Mouse (Mus musculus) bone marrow, adult 2 months (tissue): Measurements from ENCODE around the gene Fam222a. TPM values are rescaled to one million over a fixed set of nuclear protein-coding genes. Genes with fewer than 3 reads are reported as not detected.

Experiments
- H3K27ac ChIP-seq: fragments of 200-500 bp; 2 replicates; pipeline ENCODE4 v1.5.1; 2012; ENCODE audit warnings: low read depth, mild to moderate bottlenecking, control low read depth, inconsistent platforms, low read length; ENCODE audit not compliant: control insufficient read depth, poor library complexity, insufficient read depth
- H3K4me1 ChIP-seq: fragments of 200-500 bp; 2 replicates; pipeline ENCODE4 v1.6.1; 2011; ENCODE audit warnings: low read length; ENCODE audit not compliant: control insufficient read depth, insufficient read depth
- H3K4me3 ChIP-seq: fragments of 200-500 bp; replicated peaks from 2 replicates; pipeline ENCODE3; 2011; ENCODE audit warnings: mild to moderate bottlenecking, low read depth, low read length, control low read depth; ENCODE audit not compliant: control insufficient read depth
- CTCF ChIP-seq: fragments of 200-500 bp; IDR thresholded peaks from 2 replicates; pipeline ENCODE4 v1.5.1; 2011; ENCODE audit warnings: low read length, control low read depth; ENCODE audit not compliant: control insufficient read depth, insufficient read depth
- POLR2A ChIP-seq: fragments of 200-500 bp; IDR thresholded peaks from 2 replicates; pipeline ENCODE4 v1.6.1; 2011; ENCODE audit warnings: low read depth, mild to moderate bottlenecking, control low read depth, low read length, borderline replicate concordance; ENCODE audit not compliant: control insufficient read depth
- WGBS: fragments of 180-500 bp; shearing (Covaris S2); methylation state at CpG from one replicate; pipeline ENCODE4 v1.1.7; 2018; 5-methylcytosine and 5-hydroxymethylcytosine counted together
- polyA plus RNA-seq: library from polyadenylated mRNA; stranded (reverse); fragments of >200 nt; gene quantifications from 2 replicates; pipeline ENCODE4 v1.2.4, GENCODE M21; 2011; ENCODE audit warnings: low replicate concordance; ENCODE audit not compliant: missing spikeins, insufficient read depth, insufficient read length

The Fam222a gene
- polyA plus RNA-seq, 1 experiment = not detected

DNA sequence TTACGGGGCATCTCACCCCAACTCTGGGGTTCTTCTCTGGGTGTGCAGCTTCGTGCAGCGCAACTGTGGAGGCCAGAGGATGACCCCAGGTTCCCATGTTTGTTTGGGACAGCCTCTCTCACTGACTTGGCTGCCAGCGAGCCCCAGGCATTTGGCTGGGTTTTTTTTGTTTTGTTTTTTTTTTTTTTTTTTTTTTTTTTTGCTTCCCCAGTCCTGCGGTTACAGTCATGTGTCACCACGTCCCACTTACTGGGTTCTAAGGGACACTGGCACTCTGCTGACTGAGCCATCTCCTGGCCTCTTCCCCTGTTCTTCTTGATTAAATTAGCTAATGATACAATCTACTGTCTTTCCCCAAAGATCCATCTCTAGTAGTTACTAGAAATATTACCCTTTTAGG is 29.8 kb downstream of the Fam222a start:
- H3K4me3 ChIP-seq = no peak overlapping the region
- peaks cover 16% of the 10 kb centered on the region for H3K4me1 ChIP-seq
- peak overlapping the region; percentile 74 for H3K27ac ChIP-seq
- WGBS = 28% methylated on average over 6 of the region's 6 CpGs
- TF ChIP-seq CTCF (no peak), POLR2A (no peak)

DNA sequence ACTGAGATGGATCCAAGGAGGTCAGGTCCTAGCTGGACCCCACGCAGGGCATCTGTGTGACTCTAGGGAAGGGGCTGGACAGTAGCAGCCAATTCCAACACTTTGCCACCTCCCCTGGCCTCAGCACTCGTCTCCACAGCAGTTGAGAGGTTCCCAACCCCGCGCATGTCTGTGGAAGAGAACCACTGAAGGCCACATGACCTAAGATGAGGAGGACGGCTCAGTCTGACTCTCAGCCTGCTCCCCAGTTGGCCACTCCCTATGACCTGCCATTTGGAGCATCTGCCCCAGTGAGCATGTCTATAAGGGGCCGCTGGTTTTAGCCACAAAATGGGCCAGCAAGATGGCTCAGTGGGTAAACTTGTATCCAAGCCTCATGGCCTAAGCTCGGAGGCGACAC is 34.2 kb downstream of the Fam222a start:
- TF ChIP-seq POLR2A (no peak), CTCF (no peak)
- H3K4me3 ChIP-seq = no peak overlapping the region
- H3K4me1 ChIP-seq = peaks cover 1% of the 10 kb centered on the region; the same call in 1 of the 2 replicates
- H3K27ac ChIP-seq = no peak overlapping the region
- WGBS = 82% methylated on average over 8 of the region's 8 CpGs

DNA sequence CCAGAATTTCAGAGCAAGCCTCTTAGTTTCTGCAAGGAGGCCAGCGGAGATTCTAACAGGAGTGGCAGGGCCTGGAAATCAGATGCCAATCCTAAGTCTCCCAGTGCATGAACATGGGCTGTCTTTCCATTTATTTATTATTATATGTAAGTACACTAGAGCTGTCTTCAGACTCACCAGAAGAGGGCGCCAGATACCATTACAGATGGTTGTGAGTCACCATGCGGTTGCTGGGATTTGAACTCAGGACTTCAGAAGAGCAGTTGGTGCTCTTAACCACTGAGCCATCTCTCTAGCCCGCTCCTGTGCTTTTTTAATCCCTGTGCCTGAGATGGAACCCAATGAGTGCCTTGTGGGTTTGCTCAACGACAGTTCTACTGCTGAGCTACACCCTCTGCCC is 36.2 kb downstream of the Fam222a start:
- TF ChIP-seq CTCF = no peak
- TF ChIP-seq POLR2A = no peak
- WGBS = 71% methylated on average over 5 of the region's 5 CpGs
- no peak overlapping the region for H3K27ac ChIP-seq

DNA sequence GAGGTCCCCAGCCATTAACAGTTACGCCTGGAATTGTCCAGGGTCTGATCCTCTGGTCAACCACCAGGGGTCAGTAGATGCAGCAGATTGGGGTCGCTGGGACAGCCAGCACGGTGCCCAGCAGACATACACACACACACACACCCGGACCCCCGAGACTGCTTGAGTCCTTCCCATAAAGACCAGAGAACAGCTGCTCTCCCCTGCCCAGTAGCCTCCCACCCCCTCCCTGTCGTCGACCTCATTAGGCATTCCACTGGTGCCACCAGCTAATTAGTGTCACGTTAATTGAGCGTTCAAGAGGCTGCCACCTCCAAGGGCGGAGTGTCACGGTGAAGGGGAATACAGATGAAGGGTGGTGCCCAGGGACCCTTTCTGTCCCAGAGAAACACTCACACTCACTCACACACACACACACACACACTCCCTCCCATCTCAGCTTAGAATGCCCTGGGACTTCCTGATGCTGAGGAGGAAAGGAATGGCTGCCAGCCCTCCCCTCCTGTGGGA is 37.0 kb downstream of the Fam222a start:
- Histone ChIP-seq H3K27ac (no peak overlapping the region), H3K4me3 (no peak overlapping the region), H3K4me1 (no peaks in the 10 kb centered on the region)
- TF ChIP-seq POLR2A (no peak), CTCF (peak; percentile 42; the same call in 1 of the 2 replicates)
- 50% methylated on average over 11 of the region's 11 CpGs for WGBS

More for the DNA sequence above, 36.2 kb downstream of the Fam222a start:
- Histone ChIP-seq H3K4me1 (no peaks in the 10 kb centered on the region), H3K4me3 (no peak overlapping the region)

DNA sequence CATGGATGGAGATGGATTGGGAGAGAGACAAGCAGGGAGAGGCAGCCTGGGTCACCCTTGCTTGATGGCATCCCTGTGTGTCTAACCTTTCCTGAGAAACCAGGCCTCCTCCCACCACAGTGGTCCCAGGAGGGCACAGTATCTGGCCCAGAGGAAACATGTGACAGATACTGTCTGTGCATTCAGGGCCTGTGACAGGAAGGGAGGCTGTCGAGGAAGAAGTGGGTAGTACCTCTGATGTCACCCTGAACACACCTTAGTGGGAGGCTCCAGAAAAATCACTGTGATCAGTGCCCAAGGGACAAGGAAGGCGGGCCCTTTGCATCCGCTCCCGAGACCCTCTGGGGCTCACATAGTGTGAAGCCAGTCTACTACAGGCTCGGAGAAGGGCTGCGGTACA is 38.2 kb downstream of the Fam222a start:
- WGBS = 64% methylated on average over 6 of the region's 6 CpGs
- H3K27ac ChIP-seq = no peak overlapping the region

DNA sequence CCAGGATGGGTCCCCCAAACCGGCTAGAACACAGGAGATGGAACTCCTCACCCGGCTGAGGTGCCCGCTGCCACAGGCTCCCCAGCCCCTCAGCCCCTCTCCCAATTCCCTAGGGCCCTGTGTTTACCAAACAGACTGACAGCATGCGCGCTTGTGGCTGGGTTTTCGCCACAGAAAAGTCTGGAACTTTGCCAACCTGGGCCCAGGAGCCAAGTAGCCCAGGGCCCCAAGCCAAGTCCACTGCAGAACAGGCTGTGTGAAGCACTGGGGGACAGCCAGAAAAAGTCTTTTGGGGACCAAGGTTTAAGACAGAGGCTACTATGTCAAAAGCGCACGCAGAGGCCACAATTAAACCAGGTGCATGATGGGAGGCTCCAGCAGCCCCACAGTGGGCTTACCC is 39.8 kb downstream of the Fam222a start:
- H3K4me1 ChIP-seq = no peaks in the 10 kb centered on the region
- no peak for TF ChIP-seq CTCF
- no peak for TF ChIP-seq POLR2A
- H3K4me3 ChIP-seq = no peak overlapping the region
- 61% methylated on average over 8 of the region's 8 CpGs for WGBS
- no peak overlapping the region for H3K27ac ChIP-seq

More for the DNA sequence above, 38.2 kb downstream of the Fam222a start:
- TF ChIP-seq CTCF (no peak), POLR2A (no peak)
- H3K4me1 ChIP-seq = no peaks in the 10 kb centered on the region
- H3K4me3 ChIP-seq = no peak overlapping the region

DNA sequence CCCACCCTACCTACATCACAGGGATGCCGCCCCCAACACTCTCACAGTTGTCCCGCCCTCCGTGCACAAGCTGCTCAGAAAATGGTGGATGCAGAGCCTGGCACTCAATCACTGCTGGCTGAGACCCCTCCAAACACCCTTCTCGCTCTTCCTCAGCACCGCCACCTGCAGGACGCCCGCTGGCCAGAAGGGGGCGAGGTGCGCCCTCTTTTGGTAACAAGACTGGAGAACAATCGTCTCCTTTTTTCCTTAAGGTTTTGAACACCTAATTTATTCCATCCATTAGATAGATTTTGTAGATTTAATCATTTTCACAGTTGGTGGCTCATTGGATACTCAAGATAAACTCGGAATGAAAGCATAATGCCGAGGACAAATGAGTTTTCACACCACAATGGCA is 40.7 kb downstream of the Fam222a start:
- Histone ChIP-seq H3K4me3 (no peak overlapping the region), H3K4me1 (no peaks in the 10 kb centered on the region), H3K27ac (no peak overlapping the region)
- 7% methylated on average over 12 of the region's 12 CpGs for WGBS
- TF ChIP-seq POLR2A (0 out of 2 replicates have a peak, but pooled peaks have one; percentile 16), CTCF (peak; percentile 87)

DNA sequence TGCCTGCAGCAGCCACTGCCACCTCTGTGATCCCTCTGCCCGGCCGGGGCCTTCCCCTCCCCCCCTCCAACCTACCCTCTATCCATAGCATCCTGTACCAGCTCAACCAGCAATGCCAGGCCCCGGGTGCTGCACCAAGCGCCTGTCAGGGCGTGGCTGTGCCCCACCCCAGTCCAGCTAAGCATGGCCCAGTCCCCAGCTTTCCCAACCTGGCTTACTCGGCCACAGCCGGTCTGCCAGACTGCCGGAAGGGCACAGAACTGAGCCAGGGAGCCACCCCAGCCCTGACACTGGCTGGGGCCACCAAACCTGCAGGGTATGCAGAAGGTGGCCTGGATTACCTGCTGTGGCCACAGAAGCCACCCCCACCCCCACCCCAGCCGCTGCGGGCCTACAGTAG is 43.4 kb downstream of the Fam222a start:
- WGBS = 83% methylated on average over 10 of the region's 10 CpGs
- H3K27ac ChIP-seq = no peak overlapping the region
- no peak overlapping the region for H3K4me3 ChIP-seq
- H3K4me1 ChIP-seq = no peaks in the 10 kb centered on the region
- TF ChIP-seq POLR2A (no peak), CTCF (no peak)

DNA sequence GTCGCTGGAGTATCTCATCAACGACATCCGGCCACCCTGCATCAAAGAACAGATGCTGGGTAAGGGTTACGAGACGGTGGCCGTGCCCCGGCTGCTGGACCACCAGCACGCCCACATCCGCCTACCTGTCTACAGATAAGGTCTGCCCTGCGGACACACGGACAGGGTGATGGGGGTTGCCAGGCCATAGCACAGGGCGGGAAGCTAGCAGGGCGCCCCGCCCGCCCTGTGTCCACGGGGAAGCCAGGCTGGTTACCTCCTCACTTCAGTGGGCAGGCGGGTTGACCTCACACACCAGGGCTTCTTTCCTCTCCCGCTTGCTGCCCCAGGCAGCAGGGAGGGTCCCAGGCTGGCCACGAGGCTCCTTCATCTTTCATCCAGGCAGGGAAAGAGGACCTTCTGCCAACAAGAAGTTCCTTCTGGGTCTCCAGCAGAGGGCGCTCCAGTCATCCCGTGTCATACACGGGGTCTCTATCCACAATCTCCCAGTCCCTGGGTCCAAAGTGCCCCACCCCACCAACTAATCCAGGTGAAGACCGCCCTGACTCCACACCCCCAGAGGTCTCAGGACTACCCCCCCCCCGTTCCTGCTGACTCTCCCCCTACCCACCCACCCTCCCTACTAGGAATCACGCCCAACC is 44.3 kb downstream of the Fam222a start:
- WGBS = 75% methylated on average over 25 of the region's 25 CpGs
- Histone ChIP-seq H3K27ac (no peak overlapping the region), H3K4me1 (no peaks in the 10 kb centered on the region), H3K4me3 (no peak overlapping the region)
- TF ChIP-seq CTCF (peak; percentile 63), POLR2A (no peak)
